Mouse (Mus musculus) kidney, postnatal 14 days (tissue): ENCODE data around the gene Hoxa2.
A peak's percentile ranks its signal among the peaks of the same experiment; 100 is the strongest.

Experiments used
- DNase-seq: peaks from one replicate; pipeline ENCODE4 v3.0.0; 2022; ENCODE audit warnings: mixed read lengths

The Hoxa2 gene

GRCm38 (mm10) chr6:52178918-52179665, 14.5 kb upstream of the Hoxa2 start:
- DNase-seq = no peak

GRCm38 (mm10) chr6:52177806-52178205, 13.2 kb upstream of the Hoxa2 start:
- DNase-seq = no peak

GRCm38 (mm10) chr6:52177061-52177735, 12.6 kb upstream of the Hoxa2 start, which contains the start of gene 5730596B20Rik:
TSS of gene 5730596B20Rik (plus strand) at chr6:52177498.
- DNase-seq = peak; percentile 87

GRCm38 (mm10) chr6:52176391-52176790, 11.8 kb upstream of the Hoxa2 start:
- DNase-seq = peak; percentile 36

GRCm38 (mm10) chr6:52175864-52176263, 11.2 kb upstream of the Hoxa2 start:
- peak; percentile 76 for DNase-seq

GRCm38 (mm10) chr6:52174968-52175751, 10.5 kb upstream of the Hoxa2 start:
- peak; percentile 77 for DNase-seq

GRCm38 (mm10) chr6:52173648-52174047, 9.0 kb upstream of the Hoxa2 start:
- DNase-seq = no peak

GRCm38 (mm10) chr6:52172501-52172900, 7.9 kb upstream of the Hoxa2 start:
- DNase-seq = peak; percentile 95

GRCm38 (mm10) chr6:52171938-52172337, 7.3 kb upstream of the Hoxa2 start:
- peak; percentile 50 for DNase-seq

GRCm38 (mm10) chr6:52171331-52171730, 6.7 kb upstream of the Hoxa2 start:
- peak; percentile 29 for DNase-seq

- DNase-seq = peak; percentile 71
Observed at GRCm38 (mm10) chr6:52170898-52171223, 6.2 kb upstream of the Hoxa2 start.

- DNase-seq = no peak
Observed at GRCm38 (mm10) chr6:52170166-52170897, 5.7 kb upstream of the Hoxa2 start.

- DNase-seq = peak; percentile 20
Observed at GRCm38 (mm10) chr6:52169499-52170165, 5.0 kb upstream of the Hoxa2 start.

- DNase-seq = peak; percentile 38
Observed at GRCm38 (mm10) chr6:52168191-52169055, 3.8 kb upstream of the Hoxa2 start.

- no peak for DNase-seq
Observed at GRCm38 (mm10) chr6:52167736-52168161, 3.1 kb upstream of the Hoxa2 start.

- no peak for DNase-seq
Observed at GRCm38 (mm10) chr6:52167176-52167575, 2.5 kb upstream of the Hoxa2 start.

- no peak for DNase-seq
Observed at GRCm38 (mm10) chr6:52166431-52167077, 1.9 kb upstream of the Hoxa2 start.

GRCm38 (mm10) chr6:52165441-52166370, 1.1 kb upstream of the Hoxa2 start:
- peak; percentile 56 for DNase-seq

- DNase-seq = peak; percentile 49
Observed at GRCm38 (mm10) chr6:52164051-52164625, 493 bp downstream of the Hoxa2 start.
